Mouse (Mus musculus) heart, embryonic 14.5 days (tissue): Measurements from ENCODE around the gene Calhm3. TPM values are rescaled to one million over a fixed set of nuclear protein-coding genes. Genes with fewer than 3 reads are reported as not detected.

Source experiments
- ATAC-seq: fragments of 200-750 bp; cut with Nextera tagmentation; 2 replicates; pipeline ENCODE4 v1.8.0; 2017; ENCODE audit warnings: low read depth, moderate TSS enrichment; ENCODE audit not compliant: insufficient number of reproducible peaks, insufficient read depth, low FRiP score
- H3K27ac ChIP-seq, 2 experiments: fragments of 200-500 bp in 1 of 2; fragments of 300-500 bp in 1 of 2; sonication (generic) in 1 of 2; replicated peaks in 1 of 2; 2 replicates each; pipeline ENCODE4 v1.5.1; 2012 to 2014; ENCODE audit warnings: low read depth in 2 of 2, low read length in 2 of 2, control low read depth in 1 of 2, mild to moderate bottlenecking in 1 of 2, mixed read lengths in 1 of 2; ENCODE audit not compliant: control insufficient read depth in 1 of 2, insufficient read depth in 1 of 2
- H3K27me3 ChIP-seq: fragments of 300-500 bp; sonication (generic); 2 replicates; pipeline ENCODE4 v1.6.1; 2014; ENCODE audit warnings: mild to moderate bottlenecking, low read length, control low read depth; ENCODE audit not compliant: control insufficient read depth, insufficient read depth
- H3K36me3 ChIP-seq: fragments of 300-500 bp; sonication (generic); 2 replicates; pipeline ENCODE4 v1.6.1; 2014; ENCODE audit warnings: mild to moderate bottlenecking, control low read depth, low read length, mixed read lengths; ENCODE audit not compliant: control insufficient read depth, insufficient read depth
- H3K4me1 ChIP-seq, 2 experiments: fragments of 200-500 bp in 1 of 2; fragments of 300-500 bp in 1 of 2; sonication (generic) in 1 of 2; 2 replicates each; pipeline ENCODE4 v1.6.1; 2012 to 2014; ENCODE audit warnings: low read length in 2 of 2, control low read depth in 1 of 2, mixed read lengths in 1 of 2; ENCODE audit not compliant: control insufficient read depth in 2 of 2, insufficient read depth in 2 of 2
- H3K4me2 ChIP-seq: fragments of 300-500 bp; sonication (generic); 2 replicates; pipeline ENCODE4 v1.6.1; 2014; ENCODE audit warnings: mild to moderate bottlenecking, low read length
- H3K4me3 ChIP-seq, 2 experiments: fragments of 200-500 bp in 1 of 2; fragments of 300-500 bp in 1 of 2; sonication (generic) in 1 of 2; 2 replicates each; pipeline ENCODE4 v1.5.1; 2012 to 2014; ENCODE audit warnings: low read length in 2 of 2, mild to moderate bottlenecking in 2 of 2, control low read depth in 1 of 2, low read depth in 1 of 2, moderate library complexity in 1 of 2; ENCODE audit not compliant: control insufficient read depth in 1 of 2, insufficient read depth in 1 of 2
- H3K9ac ChIP-seq: fragments of 300-500 bp; sonication (generic); 2 replicates; pipeline ENCODE4 v1.6.1; 2014; ENCODE audit warnings: mild to moderate bottlenecking, low read length
- H3K9me3 ChIP-seq: fragments of 300-500 bp; sonication (generic); 2 replicates; pipeline ENCODE4 v1.6.1; 2016; ENCODE audit warnings: low read length, control low read depth; ENCODE audit not compliant: control insufficient read depth
- WGBS: fragments of 180-500 bp; shearing (Covaris S2); extraction: QIAGEN DNeasy Blood & Tissue Kit; methylation state at CpG from one replicate; pipeline ENCODE4 v1.1.7; 2014; 5-methylcytosine and 5-hydroxymethylcytosine counted together
- polyA plus RNA-seq: library from polyadenylated mRNA; unstranded; fragments of >200 nt; fragmentation: Nextera tagmentation; extraction: Ambion mirVana; gene quantifications from 2 replicates; pipeline ENCODE4 v1.2.1, GENCODE M21; 2014

Calhm3 gene
- polyA plus RNA-seq, 1 experiment from 2014 or later, result not detected

DNA sequence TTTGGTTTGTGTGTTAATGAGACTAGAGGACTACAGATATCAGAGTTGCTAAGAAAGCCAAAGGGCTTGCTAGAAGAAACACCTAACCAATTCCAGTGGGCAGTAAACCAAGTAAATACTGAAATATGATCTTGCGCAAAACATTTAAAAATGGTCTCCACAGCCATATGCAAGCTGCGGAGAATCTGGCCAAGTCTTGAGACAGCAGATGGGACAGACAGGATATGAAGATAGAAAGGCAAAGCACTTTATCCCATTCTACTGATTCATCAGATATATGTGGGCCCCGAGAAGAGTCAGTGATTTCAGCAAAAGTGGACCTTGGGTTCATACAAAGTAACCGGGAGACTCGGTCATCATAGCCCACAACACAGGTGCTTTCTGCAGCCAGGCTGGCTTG lies 34.6 kb upstream of the Calhm3 start:
- no peak for ATAC-seq
- WGBS, result 90% methylated on average over 5 of the region's 5 CpGs
- Histone ChIP-seq H3K4me3 (no peak overlapping the region), H3K27ac (no peak overlapping the region), H3K9ac (no peak overlapping the region), H3K9me3 (no peaks in the 10 kb centered on the region), H3K4me2 (no peak overlapping the region), H3K36me3 (no peaks in the 10 kb centered on the region), H3K27me3 (no peaks in the 10 kb centered on the region), H3K4me1 (peaks cover 0 to 6% of the 10 kb centered on the region in 2 experiments; a peak in 2 of 4 replicates)

DNA sequence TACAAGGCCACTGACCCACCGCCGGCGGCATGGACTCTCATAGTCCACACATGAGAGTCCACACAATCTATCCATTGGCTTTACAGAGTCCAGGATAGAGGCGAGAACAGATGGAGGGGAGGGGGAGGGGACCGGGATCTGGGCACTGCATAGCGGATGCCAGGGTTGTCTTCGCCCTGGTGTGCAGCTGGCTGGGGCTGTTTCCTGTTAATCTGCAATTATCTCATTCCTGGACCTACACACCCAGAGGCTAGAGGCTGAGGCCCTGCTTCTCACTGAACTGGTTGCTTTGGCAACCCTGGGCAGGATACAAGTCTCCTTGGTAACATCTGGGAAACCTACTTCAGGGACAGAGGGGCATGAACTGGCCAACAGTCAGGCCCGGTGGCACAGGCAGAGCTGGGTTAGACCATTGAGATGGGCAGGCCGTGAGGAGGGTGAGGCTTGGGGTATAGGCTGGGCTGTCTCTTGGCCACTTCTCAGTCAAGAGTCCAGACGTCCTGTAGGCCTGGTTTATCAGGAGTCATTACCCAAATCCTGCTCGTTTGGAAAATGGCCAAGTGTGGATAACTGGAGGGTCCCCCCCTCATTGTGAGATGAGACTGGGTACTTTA lies 31.1 kb upstream of the Calhm3 start:
- H3K36me3 ChIP-seq, result no peaks in the 10 kb centered on the region
- no peak overlapping the region for H3K4me2 ChIP-seq
- no peaks in the 10 kb centered on the region for H3K9me3 ChIP-seq
- no peak overlapping the region for H3K27ac ChIP-seq
- peaks cover 0 to 6% of the 10 kb centered on the region in 2 experiments; a peak in 2 of 4 replicates for H3K4me1 ChIP-seq
- no peaks in the 10 kb centered on the region for H3K27me3 ChIP-seq
- H3K9ac ChIP-seq, result no peak overlapping the region
- H3K4me3 ChIP-seq, result no peak overlapping the region
- ATAC-seq, result peak; percentile 64
- WGBS, result 65% methylated on average over 11 of the region's 11 CpGs

DNA sequence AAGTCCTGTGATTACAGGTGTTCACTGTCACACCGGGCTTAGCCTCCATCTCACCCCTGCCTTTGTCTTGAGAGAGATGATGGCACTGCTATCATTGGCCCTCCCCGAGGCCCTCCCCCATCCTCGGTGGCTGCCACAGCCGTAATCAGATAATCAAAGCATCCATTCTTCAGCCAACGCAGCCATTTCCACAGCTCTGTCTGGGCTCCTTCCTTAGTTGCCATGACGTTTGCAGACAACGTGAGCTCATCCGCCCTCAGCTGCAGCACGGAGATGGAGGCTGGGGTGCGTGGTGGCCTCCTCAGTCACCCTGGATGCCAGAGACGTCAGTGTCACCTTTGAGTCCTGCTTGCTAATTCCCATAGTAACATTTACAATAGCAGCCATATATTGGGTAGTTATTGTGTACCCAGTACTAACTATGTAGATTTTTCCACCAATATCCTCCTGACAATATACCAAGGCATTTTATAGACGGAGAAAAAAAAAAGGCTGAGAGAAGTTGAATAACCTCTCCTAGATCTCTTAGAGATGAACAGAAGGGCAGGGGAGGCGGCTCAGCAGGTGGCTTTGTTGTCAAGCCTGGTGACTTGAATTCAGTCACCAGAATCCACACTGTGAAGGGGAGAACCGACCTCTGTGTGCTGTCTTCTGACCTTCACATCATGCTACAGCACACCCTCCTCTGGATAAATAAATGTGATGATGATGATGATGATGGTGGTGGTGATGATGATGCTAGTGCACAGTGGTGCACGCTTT lies 29.1 kb upstream of the Calhm3 start:
- WGBS, result 37% methylated on average over 15 of the region's 15 CpGs
- Histone ChIP-seq H3K27ac (no peak overlapping the region), H3K4me3 (no peak overlapping the region), H3K27me3 (no peaks in the 10 kb centered on the region), H3K4me2 (no peak overlapping the region), H3K36me3 (no peaks in the 10 kb centered on the region), H3K9me3 (peaks cover 6% of the 10 kb centered on the region; the same call in 1 of the 2 replicates), H3K9ac (no peak overlapping the region), H3K4me1 (peaks cover 0 to 6% of the 10 kb centered on the region in 2 experiments; a peak in 2 of 4 replicates)
- ATAC-seq, result no peak

DNA sequence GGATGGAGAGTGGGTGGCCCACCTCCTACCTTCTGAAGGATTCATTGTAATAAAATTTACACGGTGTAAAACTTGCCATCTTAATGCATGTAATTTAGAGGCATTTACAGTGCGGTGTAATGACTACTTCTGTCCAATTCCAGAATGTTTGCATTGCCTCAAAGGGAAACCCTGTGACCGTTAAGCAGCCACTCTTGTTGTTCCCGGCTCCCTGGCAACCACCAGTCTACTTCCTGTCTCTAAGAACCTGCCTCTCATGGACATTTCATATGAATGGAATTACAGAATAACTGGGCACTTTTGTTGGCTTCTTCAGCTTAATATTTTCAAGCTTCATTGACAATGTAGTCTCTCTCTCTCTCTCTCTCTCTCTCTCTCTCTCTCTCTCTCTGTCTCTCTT lies 27.2 kb upstream of the Calhm3 start:
- Histone ChIP-seq H3K27me3 (peaks cover 16% of the 10 kb centered on the region), H3K4me3 (no peak overlapping the region), H3K36me3 (no peaks in the 10 kb centered on the region), H3K27ac (no peak overlapping the region), H3K4me2 (no peak overlapping the region), H3K9me3 (peaks cover 6% of the 10 kb centered on the region; the same call in 1 of the 2 replicates), H3K9ac (no peak overlapping the region), H3K4me1 (peaks cover 0 to 6% of the 10 kb centered on the region in 2 experiments; a peak in 2 of 4 replicates)
- ATAC-seq, result no peak
- WGBS, result 59% methylated on average over 4 of the region's 4 CpGs

DNA sequence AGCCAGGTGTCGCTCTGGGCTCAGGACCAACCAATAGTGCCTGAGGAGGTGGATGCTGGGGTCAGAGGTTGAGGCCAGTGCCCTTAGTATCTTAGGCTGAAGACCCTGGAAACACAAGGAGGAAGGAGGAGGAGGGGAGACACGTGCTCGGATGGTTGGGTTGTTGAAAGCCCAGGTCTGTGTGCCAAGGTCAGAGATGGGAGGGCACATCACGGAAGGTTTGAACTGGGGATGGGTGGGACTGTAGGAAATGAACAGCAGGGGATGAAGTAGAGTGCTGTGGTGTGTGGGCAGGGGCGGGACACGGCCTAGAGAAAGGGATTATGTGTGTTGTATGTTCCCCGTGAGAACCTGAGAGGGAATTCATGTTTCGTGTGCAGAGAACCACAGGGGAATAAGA lies 26.7 kb upstream of the Calhm3 start:
- H3K27ac ChIP-seq, result no peak overlapping the region
- H3K9me3 ChIP-seq, result peaks cover 6% of the 10 kb centered on the region; the same call in 1 of the 2 replicates
- no peak overlapping the region for H3K9ac ChIP-seq
- no peak for ATAC-seq
- peaks cover 21% of the 10 kb centered on the region for H3K27me3 ChIP-seq
- no peak overlapping the region for H3K4me2 ChIP-seq
- H3K4me3 ChIP-seq, result no peak overlapping the region
- H3K36me3 ChIP-seq, result no peaks in the 10 kb centered on the region
- WGBS, result 74% methylated on average over 8 of the region's 8 CpGs
- H3K4me1 ChIP-seq, result peaks cover 5 to 6% of the 10 kb centered on the region in 2 experiments

DNA sequence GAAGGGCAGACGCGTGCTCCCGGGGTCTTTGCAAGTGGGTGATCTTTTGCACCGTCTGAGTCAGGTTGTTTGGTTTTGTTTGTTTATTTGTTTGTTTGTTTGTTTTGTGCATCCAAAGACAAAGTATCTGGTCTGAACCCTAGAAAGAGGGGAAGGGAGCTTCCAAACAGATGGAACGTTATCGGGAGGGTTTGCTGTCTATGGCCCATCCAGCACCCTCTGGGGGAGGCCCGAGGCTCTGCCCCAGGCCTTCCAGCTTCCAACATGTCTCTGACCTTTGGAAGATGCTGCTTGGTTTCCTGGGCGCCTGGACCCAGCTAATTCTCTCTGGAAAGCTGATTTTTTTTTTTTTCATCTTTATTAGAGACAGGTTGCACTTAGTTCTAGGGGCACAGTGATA lies 22.4 kb upstream of the Calhm3 start:
- Histone ChIP-seq H3K9me3 (peaks cover 6% of the 10 kb centered on the region; the same call in 1 of the 2 replicates), H3K4me2 (no peak overlapping the region), H3K4me1 (peaks cover 0 to 6% of the 10 kb centered on the region in 2 experiments; a peak in 3 of 4 replicates), H3K9ac (no peak overlapping the region), H3K27me3 (peaks cover 37% of the 10 kb centered on the region), H3K27ac (no peak overlapping the region), H3K36me3 (no peaks in the 10 kb centered on the region), H3K4me3 (no peak overlapping the region)
- WGBS, result 20% methylated on average over 8 of the region's 8 CpGs
- ATAC-seq, result no peak

DNA sequence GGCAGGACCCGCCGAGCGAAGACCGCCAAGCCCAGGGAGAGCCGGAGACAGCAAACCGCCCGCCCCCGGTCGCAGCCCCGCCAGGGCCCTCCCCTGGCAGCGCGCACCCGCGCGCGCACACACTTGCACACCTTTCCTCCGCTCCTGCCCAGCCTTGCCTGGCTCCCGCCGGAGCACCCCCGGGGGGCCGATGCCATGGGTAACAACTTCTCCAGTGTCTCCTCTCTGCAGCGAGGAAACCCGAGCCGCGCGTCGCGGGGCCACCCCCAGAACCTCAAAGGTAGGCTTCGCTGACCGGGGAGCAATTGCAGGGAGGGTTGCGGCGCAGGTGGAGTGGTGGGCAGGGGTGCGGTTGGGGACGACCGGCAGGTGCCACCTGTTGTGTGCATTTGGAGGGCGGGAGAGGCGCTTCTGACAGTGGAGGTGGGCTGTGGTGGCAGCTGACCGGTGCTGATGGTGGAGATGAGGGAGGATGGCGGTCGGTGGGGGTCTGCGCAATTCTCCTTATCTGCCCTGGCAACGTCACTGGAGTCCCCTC lies 21.8 kb upstream of the Calhm3 start:
- H3K9ac ChIP-seq, result peak overlapping the region; percentile 73
- peak overlapping the region; percentile 60 to 69 for H3K4me3 ChIP-seq
- peaks cover 6% of the 10 kb centered on the region; the same call in 1 of the 2 replicates for H3K9me3 ChIP-seq
- H3K27ac ChIP-seq, result no peak overlapping the region
- H3K27me3 ChIP-seq, result peaks cover 37% of the 10 kb centered on the region
- WGBS, result 1% methylated on average over 39 of the region's 42 CpGs
- H3K36me3 ChIP-seq, result no peaks in the 10 kb centered on the region
- H3K4me2 ChIP-seq, result peak overlapping the region; percentile 100
- no peak for ATAC-seq
- H3K4me1 ChIP-seq, result peaks cover 0 to 6% of the 10 kb centered on the region in 2 experiments; a peak in 3 of 4 replicates
